Mouse (Mus musculus) C2C12 (cell line): ENCODE data around the gene Gm37240. TPM values are rescaled to one million over a fixed set of nuclear protein-coding genes. Genes with fewer than 3 reads are reported as not detected.

Experiments
- H3K27me3 ChIP-seq: one replicate; pipeline ENCODE4 v1.6.1; 2011; ENCODE audit not compliant: control insufficient read depth, insufficient read depth, insufficient read length
- H3K36me3 ChIP-seq: one replicate; pipeline ENCODE4 v1.6.1; 2011; ENCODE audit not compliant: control insufficient read depth, insufficient read depth
- H3K4me3 ChIP-seq: one replicate; pipeline ENCODE4 v1.5.1; 2011; ENCODE audit warnings: mild to moderate bottlenecking, control low read depth; ENCODE audit not compliant: poor library complexity, insufficient read depth, severe bottlenecking
- H3K79me2 ChIP-seq: one replicate; pipeline ENCODE4 v1.6.1; 2011; ENCODE audit not compliant: control insufficient read depth, insufficient read depth
- H3K79me3 ChIP-seq: one replicate; pipeline ENCODE4 v1.6.1; 2011; ENCODE audit warnings: low read depth, control low read depth
- H3ac ChIP-seq: one replicate; pipeline ENCODE3; 2011; ENCODE audit warnings: low read depth; ENCODE audit not compliant: control insufficient read depth, insufficient read length
- CEBPB ChIP-seq: IDR thresholded peaks from one replicate; pipeline ENCODE4 v1.6.1; 2011; ENCODE audit warnings: low read depth, mild to moderate bottlenecking, control low read depth, moderate library complexity
- CTCF ChIP-seq: IDR thresholded peaks from one replicate; pipeline ENCODE4 v1.5.1; 2011; ENCODE audit not compliant: control insufficient read depth, insufficient read depth, insufficient read length
- FOSL1 ChIP-seq: IDR thresholded peaks from one replicate; pipeline ENCODE4 v1.8.0; 2011; ENCODE audit warnings: mild to moderate bottlenecking, low read length; ENCODE audit not compliant: poor library complexity, insufficient read depth, severe bottlenecking
- MAX ChIP-seq: IDR thresholded peaks from one replicate; pipeline ENCODE4 v1.6.1; 2011; ENCODE audit warnings: mild to moderate bottlenecking, control low read depth
- MYOD1 ChIP-seq: IDR thresholded peaks from one replicate; pipeline ENCODE4 v1.6.1; 2011; ENCODE audit warnings: low read depth; ENCODE audit not compliant: control insufficient read depth, insufficient read length
- MYOG ChIP-seq: IDR thresholded peaks from one replicate; pipeline ENCODE4 v1.6.1; 2011; ENCODE audit not compliant: control insufficient read depth, insufficient read length; ENCODE audit errors: extremely low read depth
- USF1 ChIP-seq: IDR thresholded peaks from one replicate; pipeline ENCODE4 v1.6.1; 2011; ENCODE audit warnings: low read depth, mild to moderate bottlenecking, control low read depth, moderate library complexity
- polyA plus RNA-seq: library from polyadenylated mRNA; unstranded; fragments of >200 nt; fragmentation: generic; extraction: Trizol; gene quantifications from one replicate; pipeline ENCODE4 v1.2.1, GENCODE M21; 2012; ENCODE audit warnings: missing spikeins

Gene Gm37240
- polyA plus RNA-seq, 1 experiment, result 7.3 TPM

DNA sequence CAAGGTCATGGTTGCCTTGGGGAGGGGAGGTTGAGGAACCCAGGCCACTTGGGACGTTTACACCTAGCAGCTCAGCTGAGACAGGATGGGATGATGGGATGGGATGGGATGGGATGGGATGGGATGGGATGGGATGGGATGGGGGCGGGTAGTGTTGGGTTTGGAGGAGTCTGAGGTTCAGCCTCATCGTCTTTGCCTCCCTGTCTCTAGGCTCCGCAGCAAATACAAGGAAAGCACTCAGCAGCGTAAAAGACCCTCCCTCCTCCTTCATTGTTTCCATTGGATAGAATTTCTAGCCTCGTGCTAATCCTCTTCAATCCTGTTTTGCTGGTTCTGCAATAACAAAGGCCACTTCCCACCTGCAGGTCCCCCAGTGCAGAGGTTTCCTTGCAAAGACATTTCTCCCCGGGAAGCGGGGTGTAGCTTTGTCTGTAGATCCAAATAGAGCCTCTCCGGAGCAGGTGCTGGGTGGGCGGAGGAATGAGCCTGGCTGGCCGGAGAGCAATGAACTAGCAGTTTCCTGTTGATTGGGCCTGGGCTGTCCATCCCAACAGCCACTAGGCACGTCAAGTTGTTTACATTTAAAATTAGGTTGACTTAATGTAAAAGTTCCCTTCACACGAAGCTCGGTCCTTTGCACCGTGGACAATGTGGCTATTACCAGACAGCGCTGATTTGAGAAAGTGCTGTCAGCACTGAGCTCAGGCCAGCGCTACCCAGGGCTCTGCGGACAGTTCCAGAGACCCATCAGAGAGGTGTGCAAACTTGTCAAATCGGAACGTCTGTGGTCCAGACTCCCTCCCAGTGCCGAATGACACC is 1221.9 kb downstream of the Gm37240 start:
- TF ChIP-seq USF1 (no peak), FOSL1 (no peak), CTCF (no peak), MAX (no peak)
- no peaks in the 10 kb centered on the region for H3K36me3 ChIP-seq
- no peaks in the 10 kb centered on the region for H3K79me3 ChIP-seq
- peaks cover 8% of the 10 kb centered on the region for H3K27me3 ChIP-seq
- no peak overlapping the region for H3K4me3 ChIP-seq
- H3K79me2 ChIP-seq, result no peaks in the 10 kb centered on the region
- H3ac ChIP-seq, result no peak overlapping the region

DNA sequence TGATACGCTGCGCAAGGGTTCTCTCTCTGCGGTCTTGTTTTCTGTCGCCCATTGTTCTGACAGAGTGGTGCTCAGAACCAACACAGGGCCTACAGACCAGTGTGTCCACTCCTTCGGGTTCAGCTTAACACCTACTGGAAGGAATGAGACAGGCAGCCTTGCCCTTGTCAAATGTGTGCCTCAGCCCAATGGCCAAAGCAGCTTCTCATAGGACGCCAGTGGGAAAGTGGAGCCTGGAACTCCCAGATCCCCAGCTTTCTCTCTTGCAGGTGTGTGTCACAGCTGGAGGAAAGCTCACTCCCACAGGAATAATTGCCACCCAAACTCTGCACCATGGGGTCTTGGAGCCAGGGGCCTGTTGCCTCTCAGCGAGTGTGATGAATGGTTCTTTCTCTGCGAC is 1222.6 kb downstream of the Gm37240 start:
- Histone ChIP-seq H3K79me2 (no peaks in the 10 kb centered on the region), H3K79me3 (no peaks in the 10 kb centered on the region), H3K36me3 (no peaks in the 10 kb centered on the region), H3K4me3 (no peak overlapping the region), H3K27me3 (peaks cover 8% of the 10 kb centered on the region), H3ac (no peak overlapping the region)
- TF ChIP-seq MYOD1 (no peak), MYOG (no peak), CTCF (no peak)

DNA sequence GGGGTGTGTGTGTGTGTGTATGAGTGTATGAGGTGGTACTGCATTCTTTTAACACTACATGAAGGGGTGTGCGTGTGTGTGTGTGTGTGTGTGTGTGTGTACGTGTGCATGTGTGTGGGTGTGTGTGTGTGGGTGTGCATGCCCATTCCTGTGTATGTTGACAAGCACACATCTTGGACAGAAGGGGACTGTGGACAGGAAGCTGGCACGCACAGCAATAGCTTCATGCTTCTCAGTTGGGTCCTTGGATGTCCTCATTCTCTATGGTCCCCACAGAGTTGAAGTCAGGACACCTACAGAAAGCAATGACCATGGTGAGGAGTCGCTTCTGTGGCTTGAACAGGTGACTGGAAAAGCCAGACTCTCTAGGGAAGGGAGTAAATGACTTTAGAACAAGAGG is 1223.5 kb downstream of the Gm37240 start:
- Histone ChIP-seq H3K36me3 (no peaks in the 10 kb centered on the region), H3ac (no peak overlapping the region), H3K4me3 (no peak overlapping the region), H3K79me2 (no peaks in the 10 kb centered on the region), H3K79me3 (no peaks in the 10 kb centered on the region), H3K27me3 (peaks cover 8% of the 10 kb centered on the region)
- no peak for TF ChIP-seq MYOG
- TF ChIP-seq CEBPB, result no peak
- TF ChIP-seq CTCF, result no peak
- no peak for TF ChIP-seq MYOD1
- TF ChIP-seq MAX, result no peak
- TF ChIP-seq USF1, result no peak
- no peak for TF ChIP-seq FOSL1

DNA sequence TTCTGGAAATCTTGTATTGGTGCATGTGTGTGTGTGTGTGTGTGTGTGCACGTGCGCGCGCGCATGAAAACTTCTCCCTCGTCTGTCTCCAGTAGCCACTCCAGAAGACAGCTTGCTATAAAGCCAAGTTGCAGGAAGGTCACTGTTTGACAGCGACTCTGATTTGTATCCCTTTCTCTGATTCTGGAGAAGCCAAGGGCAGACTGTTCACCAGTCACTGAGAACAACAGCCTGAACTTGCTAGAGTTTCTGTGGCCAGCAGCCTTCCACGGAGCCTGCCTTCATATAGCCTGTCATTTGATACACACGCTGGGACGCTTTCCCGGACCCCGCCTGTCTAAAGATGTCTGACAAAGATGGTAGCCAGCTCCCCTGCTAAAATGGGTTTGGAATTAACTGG is 1224.2 kb downstream of the Gm37240 start:
- no peak for TF ChIP-seq MAX
- H3K4me3 ChIP-seq, result no peak overlapping the region
- no peak overlapping the region for H3ac ChIP-seq
- H3K27me3 ChIP-seq, result peaks cover 8% of the 10 kb centered on the region
- H3K79me2 ChIP-seq, result no peaks in the 10 kb centered on the region
- no peaks in the 10 kb centered on the region for H3K36me3 ChIP-seq
- H3K79me3 ChIP-seq, result no peaks in the 10 kb centered on the region

DNA sequence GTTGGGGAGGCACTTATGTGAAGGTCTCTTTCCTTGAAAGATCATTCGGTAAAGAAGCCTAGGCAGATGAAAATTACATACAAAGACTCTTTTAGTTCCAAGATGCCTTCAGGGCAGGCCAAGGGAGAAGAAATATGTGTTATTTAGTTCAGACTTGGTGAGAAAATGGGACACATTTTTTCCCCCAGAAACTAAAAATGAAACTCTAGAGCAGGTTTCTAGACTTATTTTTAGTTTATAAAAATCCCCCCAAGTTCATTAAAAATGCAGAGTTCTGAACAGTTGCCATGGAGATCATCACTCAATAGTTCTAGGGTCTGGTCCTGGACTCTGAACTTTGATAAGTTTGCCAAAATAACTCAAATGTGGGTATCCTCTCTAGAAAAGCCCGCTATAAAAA is 1226.9 kb downstream of the Gm37240 start:
- Histone ChIP-seq H3K4me3 (no peak overlapping the region), H3K79me2 (no peaks in the 10 kb centered on the region), H3K36me3 (no peaks in the 10 kb centered on the region), H3ac (no peak overlapping the region), H3K79me3 (no peaks in the 10 kb centered on the region), H3K27me3 (no peaks in the 10 kb centered on the region)
- TF ChIP-seq CTCF (no peak), MYOD1 (no peak), USF1 (no peak), FOSL1 (no peak), MYOG (no peak), MAX (no peak), CEBPB (no peak)

DNA sequence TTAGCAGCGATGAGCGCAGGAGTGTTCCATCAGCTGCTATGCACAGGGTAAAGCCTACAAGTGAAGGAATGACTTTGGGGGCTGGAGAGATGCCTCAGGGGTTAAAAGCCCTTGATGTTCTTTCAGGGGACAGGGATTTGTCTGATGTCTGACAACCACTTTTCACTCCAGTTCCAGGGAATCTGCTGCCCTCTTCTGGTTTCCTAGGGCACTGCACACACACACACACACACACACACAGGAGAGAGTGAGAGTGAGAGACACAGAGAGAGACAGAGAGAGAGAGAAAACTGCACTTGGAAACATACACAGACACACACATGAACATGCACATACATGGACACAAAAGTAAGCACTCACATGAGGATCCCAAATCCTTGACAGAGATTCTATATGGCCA is 1228.4 kb downstream of the Gm37240 start:
- no peak for TF ChIP-seq USF1
- no peak for TF ChIP-seq CTCF
- no peak for TF ChIP-seq MYOG
- TF ChIP-seq FOSL1, result no peak
- TF ChIP-seq MYOD1, result no peak
- no peak for TF ChIP-seq MAX
- no peak for TF ChIP-seq CEBPB

More for the DNA sequence above, 1228.4 kb downstream of the Gm37240 start:
- no peaks in the 10 kb centered on the region for H3K36me3 ChIP-seq
- no peaks in the 10 kb centered on the region for H3K79me3 ChIP-seq
- H3K79me2 ChIP-seq, result no peaks in the 10 kb centered on the region
- H3K4me3 ChIP-seq, result no peak overlapping the region
- no peak overlapping the region for H3ac ChIP-seq
- no peaks in the 10 kb centered on the region for H3K27me3 ChIP-seq
